Mouse (Mus musculus) limb, embryonic 11.5 days (tissue): ENCODE data around the gene Gm18596. TPM values are rescaled to one million over a fixed set of nuclear protein-coding genes. Genes with fewer than 3 reads are reported as not detected.
A peak's percentile ranks its signal among the peaks of the same experiment; 100 is the strongest.
"Not testable (repeated sequence)": the region's sequence is repeated elsewhere in the genome, so short reads cannot be mapped to it uniquely, and the experiment has no call there.

ENCODE experiments used
- ATAC-seq: fragments of 200-750 bp; cut with Nextera tagmentation; 2 replicates; pipeline ENCODE4 v1.8.0; 2017; ENCODE audit warnings: low read depth; ENCODE audit not compliant: insufficient number of reproducible peaks, low FRiP score, low TSS enrichment
- DNase-seq: peaks from one replicate; pipeline ENCODE4 v3.0.0-alpha.2; 2015; ENCODE audit warnings: low spot score
- H3K27ac ChIP-seq: fragments of 300-500 bp; sonication (generic); replicated peaks from 2 replicates; pipeline ENCODE4 v1.5.1; 2014; ENCODE audit warnings: low read depth, mild to moderate bottlenecking, low read length
- H3K27me3 ChIP-seq: fragments of 300-500 bp; sonication (generic); 2 replicates; pipeline ENCODE4 v1.6.1; 2014; ENCODE audit warnings: mild to moderate bottlenecking, low read length, mixed read lengths; ENCODE audit not compliant: control insufficient read depth, insufficient read depth
- H3K36me3 ChIP-seq: fragments of 300-500 bp; sonication (generic); 2 replicates; pipeline ENCODE4 v1.6.1; 2014; ENCODE audit warnings: mild to moderate bottlenecking, low read length, moderate library complexity, mixed read lengths; ENCODE audit not compliant: control insufficient read depth, insufficient read depth
- H3K4me1 ChIP-seq: fragments of 300-500 bp; sonication (generic); 2 replicates; pipeline ENCODE4 v1.6.1; 2014; ENCODE audit warnings: low read length, mixed read lengths; ENCODE audit not compliant: control insufficient read depth, insufficient read depth
- H3K4me2 ChIP-seq: fragments of 300-500 bp; sonication (generic); 2 replicates; pipeline ENCODE4 v1.6.1; 2014; ENCODE audit warnings: low read depth, mild to moderate bottlenecking, moderate library complexity; ENCODE audit not compliant: severe bottlenecking
- H3K4me3 ChIP-seq: fragments of 300-500 bp; sonication (generic); 2 replicates; pipeline ENCODE4 v1.5.1; 2014; ENCODE audit warnings: low read depth, low read length
- H3K9ac ChIP-seq: fragments of 300-500 bp; sonication (generic); 2 replicates; pipeline ENCODE4 v1.6.1; 2014; ENCODE audit warnings: mild to moderate bottlenecking, low read length
- H3K9me3 ChIP-seq: fragments of 300-500 bp; sonication (generic); 2 replicates; pipeline ENCODE4 v1.6.1; 2016; ENCODE audit warnings: low read length; ENCODE audit not compliant: control insufficient read depth
- WGBS: fragments of 180-500 bp; shearing (Covaris S2); extraction: QIAGEN DNeasy Blood & Tissue Kit; methylation state at CpG from one replicate; pipeline ENCODE4 v1.1.7; 2014; 5-methylcytosine and 5-hydroxymethylcytosine counted together
- polyA plus RNA-seq: library from polyadenylated mRNA; unstranded; fragments of >200 nt; fragmentation: Nextera tagmentation; extraction: Ambion mirVana; gene quantifications from 2 replicates; pipeline ENCODE4 v1.2.1, GENCODE M21; 2014

Gene Gm18596
- polyA plus RNA-seq, 1 experiment from 2014 or later: not detected

DNA sequence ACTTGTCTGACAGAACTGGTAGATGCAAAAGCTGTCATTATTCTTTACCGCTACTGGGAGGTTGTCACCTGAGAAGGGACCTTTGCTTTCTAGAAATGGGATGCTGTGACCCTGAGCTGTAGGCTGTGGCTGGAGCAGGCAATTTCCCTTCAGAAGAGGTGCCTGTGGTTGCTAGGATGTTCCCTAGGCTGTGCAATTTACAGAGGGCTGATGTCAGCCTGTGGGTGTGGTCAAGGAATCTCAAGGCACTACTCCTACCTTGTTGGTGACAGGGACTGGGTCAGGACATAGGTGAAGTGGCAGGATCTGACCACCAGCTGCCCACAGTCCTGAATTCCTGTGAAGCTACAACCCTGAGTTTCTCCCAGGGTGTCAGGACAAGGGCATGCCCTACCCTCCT is 27.3 kb upstream of the Gm18596 start:
- Histone ChIP-seq H3K9ac (no peak overlapping the region), H3K36me3 (no peaks in the 10 kb centered on the region), H3K9me3 (no peaks in the 10 kb centered on the region), H3K4me2 (no peak overlapping the region), H3K4me3 (no peak overlapping the region), H3K4me1 (no peaks in the 10 kb centered on the region), H3K27me3 (no peaks in the 10 kb centered on the region), H3K27ac (no peak overlapping the region)
- WGBS: 82% methylated on average over 1 of the region's 1 CpGs
- DNase-seq (no peak), ATAC-seq (no peak)

DNA sequence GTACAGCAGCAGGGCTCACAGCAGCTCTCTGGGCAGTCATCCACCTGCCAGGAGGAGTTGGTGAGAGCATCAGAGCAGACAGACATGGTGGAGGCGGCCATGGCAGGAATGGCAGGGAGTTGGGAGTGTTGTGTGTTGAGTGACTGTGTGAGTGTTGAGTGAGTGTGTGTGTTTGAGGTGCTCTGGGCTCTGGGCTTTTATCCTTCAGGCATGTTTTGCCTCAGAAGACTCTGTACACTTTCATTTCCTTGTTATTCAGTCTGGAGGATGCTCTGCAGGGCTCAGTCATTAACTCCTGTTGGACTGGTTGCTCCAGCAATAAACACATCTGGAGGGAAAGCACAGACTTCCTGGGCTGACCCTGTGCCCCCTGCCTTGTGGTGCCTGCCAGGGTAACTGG is 17.1 kb upstream of the Gm18596 start, which contains the start of gene Gm3233:
Gm3233 (minus strand) TSS at position 101 of the 400 bp plus-strand sequence.
- not testable (repeated sequence) for ATAC-seq, H3K27me3 ChIP-seq, H3K9ac ChIP-seq, H3K4me2 ChIP-seq, H3K9me3 ChIP-seq, DNase-seq, H3K36me3 ChIP-seq, H3K4me1 ChIP-seq, H3K27ac ChIP-seq, H3K4me3 ChIP-seq
- WGBS: no CpG with 5 or more reads among the region's 1 CpGs

DNA sequence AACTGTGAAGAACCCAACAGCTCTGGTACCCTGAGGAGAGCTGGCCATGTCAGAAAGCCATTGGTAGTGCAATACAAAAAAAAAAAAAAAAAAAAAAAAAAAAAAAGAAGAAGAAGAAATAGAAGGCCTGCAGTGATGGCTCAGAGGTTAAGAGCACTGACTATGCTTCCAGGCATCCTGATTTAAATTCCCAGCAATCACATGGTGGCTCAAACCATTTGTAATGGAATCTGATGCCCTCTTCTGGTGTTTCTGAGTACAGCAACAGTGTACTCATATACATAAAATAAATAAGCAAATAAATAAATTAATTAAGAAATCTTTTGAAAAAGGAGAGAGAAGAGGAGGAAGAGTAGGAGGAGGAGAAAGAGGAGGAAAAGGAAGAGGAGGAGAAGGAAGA is 11.0 kb upstream of the Gm18596 start:
- Histone ChIP-seq H3K4me3 (no peak overlapping the region), H3K27ac (no peak overlapping the region), H3K9me3 (no peaks in the 10 kb centered on the region), H3K4me2 (no peak overlapping the region), H3K27me3 (no peaks in the 10 kb centered on the region), H3K9ac (no peak overlapping the region), H3K4me1 (no peaks in the 10 kb centered on the region), H3K36me3 (no peaks in the 10 kb centered on the region)
- ATAC-seq (no peak), DNase-seq (no peak)

DNA sequence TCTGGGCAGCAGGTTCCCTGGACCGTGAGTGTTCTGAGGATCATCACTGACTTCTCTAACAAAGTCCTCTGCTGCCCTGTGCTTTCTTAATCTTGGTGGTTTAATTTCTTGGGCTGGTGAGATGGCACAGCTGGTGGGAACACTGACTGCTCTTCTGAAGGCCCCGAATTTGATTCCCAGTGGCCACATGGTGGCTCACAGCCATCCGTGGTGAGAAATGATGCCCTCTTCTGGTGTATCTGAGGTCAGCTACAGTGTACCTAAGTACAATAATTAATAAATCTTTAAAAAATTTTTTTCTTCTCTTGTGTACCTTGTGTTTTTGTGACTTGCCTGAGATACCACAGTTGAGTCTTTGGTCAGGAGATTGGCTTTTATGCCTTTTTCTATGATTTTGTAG is 9.9 kb upstream of the Gm18596 start:
- not testable (repeated sequence) for H3K9me3 ChIP-seq, H3K36me3 ChIP-seq, H3K27me3 ChIP-seq, H3K4me2 ChIP-seq, H3K4me3 ChIP-seq, H3K27ac ChIP-seq, DNase-seq, H3K4me1 ChIP-seq, ATAC-seq, H3K9ac ChIP-seq
- 68% methylated on average over 3 of the region's 3 CpGs for WGBS

DNA sequence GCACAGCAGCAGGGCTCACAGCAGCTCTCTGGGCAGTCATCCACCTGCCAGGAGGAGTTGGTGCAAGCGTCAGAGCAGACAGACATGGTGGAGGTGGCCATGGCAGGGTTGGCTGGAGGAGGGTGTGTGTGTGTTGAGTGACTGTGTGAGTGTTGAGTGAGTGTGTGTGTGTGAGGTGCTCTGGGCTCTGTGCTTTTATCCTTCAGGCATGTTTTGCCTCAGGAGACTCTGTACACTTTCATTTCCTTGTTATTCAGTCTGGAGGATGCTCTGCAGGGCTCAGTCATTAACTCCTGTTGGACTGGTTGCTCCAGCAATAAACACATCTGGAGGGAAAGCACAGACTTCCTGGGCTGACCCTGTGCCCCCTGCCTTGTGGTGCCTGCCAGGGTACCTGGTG is 8.8 kb upstream of the Gm18596 start, which contains the start of gene Gm9736:
Gm9736 (minus strand) TSS at position 101 of the 400 bp plus-strand sequence.
- not testable (repeated sequence) for DNase-seq, H3K9me3 ChIP-seq, H3K27me3 ChIP-seq, H3K36me3 ChIP-seq, H3K4me2 ChIP-seq, H3K4me1 ChIP-seq, H3K9ac ChIP-seq, ATAC-seq, H3K27ac ChIP-seq, H3K4me3 ChIP-seq
- 70% methylated on average over 1 of the region's 1 CpGs for WGBS

DNA sequence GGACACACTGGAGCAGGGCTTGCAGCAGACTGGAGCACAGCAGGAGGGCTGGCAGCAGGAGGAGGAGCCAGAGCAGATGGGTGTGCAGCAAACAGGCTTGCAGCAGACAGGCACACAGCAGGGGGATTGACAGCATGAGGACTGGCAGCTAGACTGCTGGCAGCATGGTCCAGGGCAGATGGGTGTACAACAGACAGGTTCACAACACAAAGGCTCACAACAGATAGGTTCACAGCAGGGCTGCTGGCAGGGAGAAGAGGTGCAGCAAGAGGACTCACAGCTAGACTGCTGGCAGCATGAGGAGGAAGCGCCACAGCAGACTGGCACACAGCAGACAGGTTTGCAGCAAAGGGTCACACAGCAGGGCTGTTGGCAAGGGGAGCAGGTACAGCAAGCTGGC is 8.2 kb upstream of the Gm18596 start:
- not testable (repeated sequence) for H3K4me2 ChIP-seq, H3K9me3 ChIP-seq, H3K4me1 ChIP-seq, H3K27me3 ChIP-seq, ATAC-seq, DNase-seq, H3K4me3 ChIP-seq, H3K9ac ChIP-seq, H3K36me3 ChIP-seq, H3K27ac ChIP-seq
- 67% methylated on average over 1 of the region's 1 CpGs for WGBS

DNA sequence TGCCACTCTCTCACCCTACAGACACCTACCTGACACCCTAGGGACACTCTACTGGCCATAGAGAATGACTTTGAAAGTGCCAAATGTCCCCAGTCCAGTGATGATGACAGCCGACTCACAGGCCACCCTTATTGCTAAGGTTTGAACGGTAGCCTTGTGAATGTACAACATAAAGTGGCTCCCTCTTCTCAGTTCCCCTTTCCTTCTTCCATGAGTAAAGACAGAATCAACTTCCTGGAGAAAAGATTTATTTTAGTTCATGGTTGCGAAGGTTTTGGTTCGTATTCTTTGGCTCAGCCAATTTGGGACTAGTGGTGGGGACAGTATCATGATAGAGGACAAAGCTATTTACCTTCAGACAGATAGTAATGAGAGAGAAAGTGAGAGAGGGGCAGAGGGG is 3.5 kb downstream of the Gm18596 start:
- Histone ChIP-seq H3K27ac (no peak overlapping the region), H3K27me3 (no peaks in the 10 kb centered on the region), H3K9me3 (no peaks in the 10 kb centered on the region), H3K4me2 (no peak overlapping the region), H3K9ac (no peak overlapping the region), H3K4me1 (peaks cover 15% of the 10 kb centered on the region), H3K36me3 (no peaks in the 10 kb centered on the region), H3K4me3 (no peak overlapping the region)
- DNase-seq (no peak), ATAC-seq (no peak)
- 86% methylated on average over 4 of the region's 4 CpGs for WGBS

DNA sequence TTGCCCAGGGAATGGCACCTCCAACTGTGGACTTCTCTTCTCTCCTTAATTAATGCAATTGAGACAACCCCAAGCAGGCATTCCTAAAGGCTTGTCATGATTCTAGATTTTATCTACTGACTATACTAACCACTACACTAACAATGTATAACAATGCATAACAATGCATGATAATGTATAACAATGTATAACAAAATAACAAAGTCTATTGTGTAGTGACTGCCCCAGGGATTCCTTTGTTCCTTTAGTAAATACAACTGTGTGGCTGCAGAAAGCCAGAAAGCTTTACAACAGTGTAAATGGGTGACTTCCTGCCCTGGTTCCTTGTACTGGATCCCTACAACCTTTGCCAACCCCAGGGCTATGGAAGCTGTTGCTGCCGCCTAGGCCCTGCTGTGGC is 6.5 kb downstream of the Gm18596 start:
- DNase-seq: no peak
- ATAC-seq: no peak
- Histone ChIP-seq H3K4me1 (peaks cover 3% of the 10 kb centered on the region; the same call in 1 of the 2 replicates), H3K9me3 (no peaks in the 10 kb centered on the region), H3K27ac (no peak overlapping the region), H3K36me3 (no peaks in the 10 kb centered on the region), H3K4me3 (no peak overlapping the region), H3K4me2 (no peak overlapping the region), H3K27me3 (no peaks in the 10 kb centered on the region), H3K9ac (no peak overlapping the region)
- WGBS: 76% methylated on average over 1 of the region's 1 CpGs

DNA sequence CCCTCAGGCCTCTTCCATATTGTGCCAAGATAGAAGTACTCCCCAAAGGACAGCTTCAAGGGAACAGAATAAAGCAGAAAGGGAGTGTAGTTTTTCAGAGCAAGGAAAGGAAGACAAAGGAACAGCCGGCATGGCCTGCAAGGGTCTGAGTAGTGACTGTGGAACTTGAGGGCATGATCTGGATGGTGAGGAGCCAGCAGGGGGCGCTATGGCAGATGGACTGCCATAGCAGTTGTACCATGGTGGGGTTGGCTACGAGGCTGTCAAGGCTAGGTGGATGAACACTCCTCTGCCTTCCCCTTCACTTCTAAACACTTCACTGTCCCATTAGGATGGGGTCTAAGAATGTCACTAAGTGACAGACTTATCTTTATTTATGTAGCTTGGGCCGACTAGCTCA is 13.2 kb downstream of the Gm18596 start:
- WGBS: 55% methylated on average over 4 of the region's 4 CpGs
- Histone ChIP-seq H3K9ac (no peak overlapping the region), H3K4me3 (no peak overlapping the region), H3K27me3 (no peaks in the 10 kb centered on the region), H3K4me2 (no peak overlapping the region), H3K9me3 (no peaks in the 10 kb centered on the region), H3K36me3 (no peaks in the 10 kb centered on the region), H3K27ac (no peak overlapping the region), H3K4me1 (no peaks in the 10 kb centered on the region)
- no peak for ATAC-seq
- peak; percentile 43 for DNase-seq
